ENCODE assay signal across 7 mouse cellular contexts in the genomic region with DNA sequence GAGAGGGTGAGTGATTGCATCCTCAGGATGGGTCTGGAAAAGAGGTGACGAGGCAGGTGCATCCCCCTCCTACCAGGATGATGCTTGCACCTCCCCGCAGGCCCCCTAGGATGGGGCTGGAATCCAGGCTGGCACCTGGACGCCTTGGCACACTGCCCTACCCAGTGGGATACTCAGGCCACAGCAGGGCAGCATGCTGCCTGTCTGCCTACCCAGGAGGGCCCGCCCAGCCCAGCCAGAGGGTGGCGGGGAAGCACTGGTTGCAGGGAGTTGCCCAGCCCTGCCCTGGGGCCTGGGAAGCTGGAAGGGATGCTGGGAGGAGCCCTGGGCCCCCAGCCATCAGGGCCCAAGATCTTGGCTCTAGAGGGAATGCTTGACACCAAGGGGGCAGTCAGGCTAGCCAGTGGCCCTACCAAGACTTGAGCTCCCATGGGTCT. TPM values are rescaled to one million over a fixed set of nuclear protein-coding genes. Genes with fewer than 3 reads are reported as not detected.
DNase-seq lines count a peak whose midpoint lies in the region; ATAC-seq and TF ChIP-seq lines count a peak whose summit lies in the region.

No protein-coding gene starts in this region.

- peak overlapping the region; percentile 93 for H3K9ac ChIP-seq in embryonic facial prominence, embryonic 12.5 days
- peak overlapping the region; percentile 95 for H3K9ac ChIP-seq in midbrain, embryonic 13.5 days (replicated peaks)

- H3K4me1 ChIP-seq in embryonic facial prominence, embryonic 12.5 days = peaks cover 71% of the 10 kb centered on the region
- peaks cover 76% of the 10 kb centered on the region for H3K4me1 ChIP-seq in midbrain, embryonic 13.5 days (replicated peaks)

- ATAC-seq in embryonic facial prominence, embryonic 12.5 days (ENCODE audit: insufficient number of reproducible peaks, insufficient read depth, low FRiP score, low TSS enrichment) = peak; percentile 6; the same call in 1 of the 2 replicates
- ATAC-seq in midbrain, embryonic 13.5 days = peak; percentile 22
- no peak for ATAC-seq in monocyte, adult 5-6 weeks (replicated peaks; ENCODE audit: insufficient number of reproducible peaks, low FRiP score, low TSS enrichment, poor library complexity, severe bottlenecking)

- H3K27me3 ChIP-seq in C2C12 (ENCODE audit: control insufficient read depth, insufficient read depth, insufficient read length) = no peaks in the 10 kb centered on the region
- H3K27me3 ChIP-seq in embryonic facial prominence, embryonic 12.5 days = no peaks in the 10 kb centered on the region
- H3K27me3 ChIP-seq in midbrain, embryonic 13.5 days = no peaks in the 10 kb centered on the region

- peak overlapping the region; percentile 61 for H3K4me3 ChIP-seq in C2C12 (ENCODE audit: insufficient read depth, poor library complexity, severe bottlenecking)
- peak overlapping the region; percentile 89 for H3K4me3 ChIP-seq in embryonic facial prominence, embryonic 12.5 days
- H3K4me3 ChIP-seq in midbrain, embryonic 13.5 days (replicated peaks) = peak overlapping the region; percentile 83

- peak overlapping the region; percentile 97 for H3K27ac ChIP-seq in embryonic facial prominence, embryonic 12.5 days
- peak overlapping the region; percentile 98 for H3K27ac ChIP-seq in midbrain, embryonic 13.5 days

- peaks cover 63% of the 10 kb centered on the region for H3K79me3 ChIP-seq in C2C12 (ENCODE audit: low read depth)

- H3K36me3 ChIP-seq in C2C12 (ENCODE audit: control insufficient read depth, insufficient read depth) = peaks cover 9% of the 10 kb centered on the region
- peaks cover 4% of the 10 kb centered on the region for H3K36me3 ChIP-seq in embryonic facial prominence, embryonic 12.5 days
- peaks cover 3% of the 10 kb centered on the region for H3K36me3 ChIP-seq in midbrain, embryonic 13.5 days

- peak overlapping the region; percentile 93 for H3K4me2 ChIP-seq in embryonic facial prominence, embryonic 12.5 days (replicated peaks)
- peak overlapping the region; percentile 94 for H3K4me2 ChIP-seq in midbrain, embryonic 13.5 days (replicated peaks)

- no peaks in the 10 kb centered on the region for H3K9me3 ChIP-seq in embryonic facial prominence, embryonic 12.5 days
- no peaks in the 10 kb centered on the region for H3K9me3 ChIP-seq in midbrain, embryonic 13.5 days

- peak; percentile 82 for DNase-seq in 3T3-L1 (ENCODE audit: low read depth, low spot score)
- peak; percentile 59 to 60 for DNase-seq in heart, postnatal 14 days
- DNase-seq in kidney, postnatal 4 days = peak; percentile 80 to 87

- 1% methylated on average over 5 of the region's 5 CpGs for WGBS in embryonic facial prominence, embryonic 12.5 days
- WGBS in midbrain, embryonic 13.5 days = 0% methylated on average over 5 of the region's 5 CpGs

- TF ChIP-seq CTCF in C2C12 (IDR thresholded peaks at IDR 0.05; ENCODE audit: control insufficient read depth, insufficient read depth, insufficient read length) = no peak

- peaks cover 85% of the 10 kb centered on the region for H3K79me2 ChIP-seq in C2C12 (ENCODE audit: control insufficient read depth, insufficient read depth)

- intact Hi-C loops in heart, postnatal 14 days (cut with DNase I) = no loop called here

- H3ac ChIP-seq in C2C12 (ENCODE audit: control insufficient read depth, insufficient read length, low read depth) = peak overlapping the region; percentile 99

TF ChIP-seq in C2C12, 6 proteins besides CTCF, POLR2A, EP300 and RAD21:
- TF ChIP-seq FOSL1 (IDR thresholded peaks at IDR 0.05; ENCODE audit: insufficient read depth, low read length, poor library complexity, severe bottlenecking) (no peak), USF1 (IDR thresholded peaks at IDR 0.05; ENCODE audit: low read depth) (no peak), MYOD1 (IDR thresholded peaks at IDR 0.05; ENCODE audit: control insufficient read depth, insufficient read length, low read depth) (no peak), MAX (IDR thresholded peaks at IDR 0.05) (peak; percentile 58), CEBPB (IDR thresholded peaks at IDR 0.05; ENCODE audit: low read depth) (no peak), MYOG (IDR thresholded peaks at IDR 0.05; ENCODE audit: control insufficient read depth, extremely low read depth, insufficient read length) (no peak)

RNA-seq across cellular contexts. Expression of a gene that starts 1.0 kb away (rescaled TPM):
- polyA plus RNA-seq in C2C12 (2012; fragmentation: generic; extraction: Trizol) = 23.6 TPM
- 33.0 and 33.4 TPM in 2 replicates for polyA plus RNA-seq in embryonic facial prominence, embryonic 12.5 days (2016; fragmentation: Nextera tagmentation; extraction: Ambion mirVana)
- 10 to 100 TPM; 20.8 to 23.0 TPM for total RNA-seq in heart, postnatal 14 days (2021)
- polyA plus RNA-seq in midbrain, embryonic 13.5 days (2015; fragmentation: Nextera tagmentation; extraction: Ambion mirVana) = 20.0 and 26.3 TPM in 2 replicates
- 0.19 to 0.76 TPM (median 0.64 TPM) in 3 replicates for total RNA-seq in monocyte, adult 5-6 weeks (2017)

RNA-seq across cellular contexts. Expression of a gene that starts 29.2 kb away (rescaled TPM):
- polyA plus RNA-seq in C2C12 (2012; fragmentation: generic; extraction: Trizol) = 94.8 TPM
- polyA plus RNA-seq in embryonic facial prominence, embryonic 12.5 days (2016; fragmentation: Nextera tagmentation; extraction: Ambion mirVana) = 96.4 and 104 TPM in 2 replicates
- total RNA-seq in heart, postnatal 14 days (2021) = 100 to 1,000 TPM; 119 to 137 TPM
- polyA plus RNA-seq in midbrain, embryonic 13.5 days (2015; fragmentation: Nextera tagmentation; extraction: Ambion mirVana) = 153 and 155 TPM in 2 replicates
- total RNA-seq in monocyte, adult 5-6 weeks (2017) = 5.1 to 18.7 TPM (median 14.8 TPM) in 3 replicates

RNA-seq across cellular contexts. Expression of a gene that starts 35.9 kb away (rescaled TPM):
- polyA plus RNA-seq in C2C12 (2012; fragmentation: generic; extraction: Trizol) = 19.0 TPM
- polyA plus RNA-seq in embryonic facial prominence, embryonic 12.5 days (2016; fragmentation: Nextera tagmentation; extraction: Ambion mirVana) = 27.8 and 31.5 TPM in 2 replicates
- total RNA-seq in heart, postnatal 14 days (2021) = 1 to 10 TPM; 3.0 to 3.1 TPM
- 10.5 and 11.2 TPM in 2 replicates for polyA plus RNA-seq in midbrain, embryonic 13.5 days (2015; fragmentation: Nextera tagmentation; extraction: Ambion mirVana)
- 2.7 to 14.0 TPM (median 4.0 TPM) in 3 replicates for total RNA-seq in monocyte, adult 5-6 weeks (2017)

RNA-seq across cellular contexts. Expression of a gene that starts 44.2 kb away (rescaled TPM):
- 49.6 TPM for polyA plus RNA-seq in C2C12 (2012; fragmentation: generic; extraction: Trizol)
- 23.4 and 24.1 TPM in 2 replicates for polyA plus RNA-seq in embryonic facial prominence, embryonic 12.5 days (2016; fragmentation: Nextera tagmentation; extraction: Ambion mirVana)
- 10 to 100 TPM; 12.1 to 14.7 TPM for total RNA-seq in heart, postnatal 14 days (2021)
- 3.2 and 4.6 TPM in 2 replicates for polyA plus RNA-seq in midbrain, embryonic 13.5 days (2015; fragmentation: Nextera tagmentation; extraction: Ambion mirVana)
- 0.19 to 0.43 TPM (median 0.39 TPM) in 3 replicates for total RNA-seq in monocyte, adult 5-6 weeks (2017)

RNA-seq across cellular contexts. Expression of a gene that starts 44.2 kb away (rescaled TPM):
- 33.0 TPM for polyA plus RNA-seq in C2C12 (2012; fragmentation: generic; extraction: Trizol)
- 57.1 and 59.8 TPM in 2 replicates for polyA plus RNA-seq in embryonic facial prominence, embryonic 12.5 days (2016; fragmentation: Nextera tagmentation; extraction: Ambion mirVana)
- 100 to 1,000 TPM; 121 to 123 TPM for total RNA-seq in heart, postnatal 14 days (2021)
- polyA plus RNA-seq in midbrain, embryonic 13.5 days (2015; fragmentation: Nextera tagmentation; extraction: Ambion mirVana) = 50.5 and 54.3 TPM in 2 replicates
- 25.9 to 34.1 TPM (median 26.3 TPM) in 3 replicates for total RNA-seq in monocyte, adult 5-6 weeks (2017)
